Mouse (Mus musculus): ENCODE measurements at regions not wholly inside any gene's neighbourhood (a gene's known extent, or its start where the extent isn't known, plus 50 kb on each side); places are given as distances from the start of the nearest gene placed in this dataset.

DNA sequence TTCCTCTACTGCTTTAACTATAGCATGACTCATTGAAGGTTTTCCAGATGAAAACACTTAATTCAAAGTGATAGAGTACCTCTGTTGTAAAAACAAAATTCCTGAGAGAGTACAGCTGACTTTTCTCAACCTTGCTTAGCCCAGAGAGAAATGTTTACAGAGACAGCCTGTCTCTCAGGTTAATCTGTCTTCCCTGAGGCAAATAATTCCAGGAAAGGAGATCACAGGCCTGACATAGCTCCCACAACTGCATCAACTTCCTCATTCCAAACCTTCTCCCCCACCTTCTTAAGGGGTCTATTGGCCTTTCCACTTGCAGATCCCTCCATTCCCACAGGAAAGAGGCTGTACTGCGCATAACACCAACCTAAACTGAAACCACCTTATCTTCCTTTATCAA, 586.1 kb upstream of the Impad1 start:
- H3K4me1 ChIP-seq (replicated peaks), result no peaks in the 10 kb centered on the region
- H3K36me3 ChIP-seq, result no peaks in the 10 kb centered on the region
- H3K4me3 ChIP-seq, result no peak overlapping the region
- H3K4me2 ChIP-seq, result no peak overlapping the region
- no peaks in the 10 kb centered on the region for H3K9me3 ChIP-seq (replicated peaks)
- H3K27ac ChIP-seq (ENCODE audit: poor library complexity, severe bottlenecking), result no peak overlapping the region
- ATAC-seq (ENCODE audit: insufficient number of reproducible peaks, low FRiP score), result no peak
- no peak overlapping the region for H3K9ac ChIP-seq
- no peaks in the 10 kb centered on the region for H3K27me3 ChIP-seq (replicated peaks)
- whole genome bisulfite sequencing, result 57% methylated on average over 1 of the region's 1 CpGs

DNA sequence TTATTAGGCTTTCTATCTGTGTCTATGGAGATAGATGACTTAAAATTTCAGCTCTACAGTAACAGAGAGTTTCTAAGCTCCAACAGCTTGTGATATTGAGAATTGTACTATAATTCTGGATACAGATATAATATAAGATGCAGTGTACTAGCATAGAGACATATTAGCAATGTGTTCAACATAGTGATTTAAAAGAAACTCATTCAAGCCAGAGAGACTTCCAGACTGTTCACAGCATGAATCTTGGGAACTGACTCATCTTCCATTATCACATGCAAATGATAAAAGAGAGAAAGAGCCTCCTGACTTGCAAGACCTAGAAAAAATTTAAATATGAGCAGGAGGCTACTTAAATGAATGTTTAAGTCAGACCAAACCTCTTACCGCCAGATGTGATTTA, 565.1 kb upstream of the Impad1 start:
- no peak overlapping the region for H3K4me3 ChIP-seq
- H3K36me3 ChIP-seq, result no peaks in the 10 kb centered on the region
- H3K4me1 ChIP-seq (replicated peaks), result no peaks in the 10 kb centered on the region
- 85% methylated on average over 1 of the region's 1 CpGs for WGBS
- no peak overlapping the region for H3K27ac ChIP-seq (ENCODE audit: poor library complexity, severe bottlenecking)
- no peak overlapping the region for H3K4me2 ChIP-seq
- H3K9ac ChIP-seq, result no peak overlapping the region
- no peaks in the 10 kb centered on the region for H3K9me3 ChIP-seq (replicated peaks)
- no peak for ATAC-seq (ENCODE audit: insufficient number of reproducible peaks, low FRiP score)
- H3K27me3 ChIP-seq (replicated peaks), result no peaks in the 10 kb centered on the region

DNA sequence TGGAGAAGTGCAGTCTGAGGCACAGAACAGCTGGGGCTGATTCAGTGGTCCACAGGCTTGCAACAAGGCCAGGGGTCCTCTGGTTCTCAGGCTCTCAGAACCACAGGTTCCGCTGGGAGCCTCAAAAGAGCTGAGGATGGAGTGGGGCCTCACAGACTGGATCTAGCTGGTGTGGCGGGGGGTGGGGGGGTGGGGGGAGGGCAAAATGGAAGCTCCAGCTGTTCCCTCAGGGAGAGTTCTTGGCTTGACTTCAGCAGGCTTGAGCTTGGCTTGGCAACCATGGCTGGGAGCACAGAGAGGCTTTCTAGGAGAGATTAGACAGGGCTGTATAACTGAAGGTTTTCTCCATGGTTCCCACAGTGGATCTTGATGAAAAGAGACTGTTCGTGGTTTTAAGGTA, 553.1 kb upstream of the Impad1 start:
- Histone ChIP-seq H3K27me3 (replicated peaks) (no peaks in the 10 kb centered on the region), H3K4me1 (replicated peaks) (no peaks in the 10 kb centered on the region), H3K36me3 (no peaks in the 10 kb centered on the region), H3K9me3 (replicated peaks) (peaks cover 4% of the 10 kb centered on the region; the same call in 1 of the 2 replicates), H3K27ac (ENCODE audit: poor library complexity, severe bottlenecking) (no peak overlapping the region), H3K9ac (no peak overlapping the region), H3K4me2 (no peak overlapping the region), H3K4me3 (no peak overlapping the region)
- 81% methylated on average over 3 of the region's 3 CpGs for WGBS
- no peak for ATAC-seq (ENCODE audit: insufficient number of reproducible peaks, low FRiP score)

DNA sequence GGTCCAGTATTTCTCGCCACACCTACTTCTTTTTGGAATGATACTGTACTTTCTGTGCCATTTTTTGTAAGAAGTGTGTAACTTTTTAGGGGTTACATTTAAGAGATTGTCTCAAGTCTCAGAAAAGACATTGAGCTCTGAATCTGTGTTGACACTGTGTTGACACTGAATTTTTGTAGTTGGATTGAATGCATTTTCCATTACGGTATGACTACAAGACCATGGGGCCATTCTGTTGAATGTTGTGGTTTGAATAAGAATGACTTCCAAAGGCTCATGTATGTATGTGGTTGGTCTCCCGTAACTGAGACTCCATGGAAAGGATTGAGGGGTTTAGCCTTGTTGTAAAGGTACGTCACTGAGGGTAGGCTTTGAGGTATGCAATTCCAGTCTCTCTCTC, 551.6 kb upstream of the Impad1 start:
- Histone ChIP-seq H3K4me1 (replicated peaks) (no peaks in the 10 kb centered on the region), H3K9ac (no peak overlapping the region), H3K4me3 (no peak overlapping the region), H3K27me3 (replicated peaks) (no peaks in the 10 kb centered on the region), H3K4me2 (no peak overlapping the region), H3K36me3 (no peaks in the 10 kb centered on the region), H3K27ac (ENCODE audit: poor library complexity, severe bottlenecking) (no peak overlapping the region), H3K9me3 (replicated peaks) (peaks cover 4% of the 10 kb centered on the region; the same call in 1 of the 2 replicates)
- ATAC-seq (ENCODE audit: insufficient number of reproducible peaks, low FRiP score), result no peak
- WGBS, result 82% methylated on average over 4 of the region's 4 CpGs

DNA sequence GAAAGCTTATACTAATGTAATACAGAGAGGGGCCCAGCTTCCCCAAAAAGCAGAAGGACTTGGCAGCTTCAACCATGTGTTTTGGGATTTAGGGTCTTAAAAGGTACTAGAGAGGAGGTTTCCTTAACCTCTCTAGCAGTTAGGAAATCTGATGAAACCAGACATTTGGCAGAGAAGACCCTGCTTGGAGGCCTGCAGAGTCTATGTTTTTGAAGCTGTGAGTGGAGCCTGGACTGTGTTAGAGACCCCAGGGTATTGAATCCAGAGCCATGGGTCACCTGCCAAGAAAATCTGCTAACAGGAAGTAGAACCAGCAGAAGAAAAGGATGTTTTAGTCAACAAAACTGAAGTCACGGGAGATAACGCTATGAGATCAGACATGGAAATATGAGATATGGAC, 551.2 kb upstream of the Impad1 start:
- Histone ChIP-seq H3K9me3 (replicated peaks) (peaks cover 4% of the 10 kb centered on the region; the same call in 1 of the 2 replicates), H3K36me3 (no peaks in the 10 kb centered on the region), H3K4me2 (no peak overlapping the region), H3K27me3 (replicated peaks) (no peaks in the 10 kb centered on the region), H3K9ac (no peak overlapping the region), H3K27ac (ENCODE audit: poor library complexity, severe bottlenecking) (no peak overlapping the region), H3K4me1 (replicated peaks) (no peaks in the 10 kb centered on the region), H3K4me3 (no peak overlapping the region)
- no peak for ATAC-seq (ENCODE audit: insufficient number of reproducible peaks, low FRiP score)
- 73% methylated on average over 2 of the region's 2 CpGs for WGBS

DNA sequence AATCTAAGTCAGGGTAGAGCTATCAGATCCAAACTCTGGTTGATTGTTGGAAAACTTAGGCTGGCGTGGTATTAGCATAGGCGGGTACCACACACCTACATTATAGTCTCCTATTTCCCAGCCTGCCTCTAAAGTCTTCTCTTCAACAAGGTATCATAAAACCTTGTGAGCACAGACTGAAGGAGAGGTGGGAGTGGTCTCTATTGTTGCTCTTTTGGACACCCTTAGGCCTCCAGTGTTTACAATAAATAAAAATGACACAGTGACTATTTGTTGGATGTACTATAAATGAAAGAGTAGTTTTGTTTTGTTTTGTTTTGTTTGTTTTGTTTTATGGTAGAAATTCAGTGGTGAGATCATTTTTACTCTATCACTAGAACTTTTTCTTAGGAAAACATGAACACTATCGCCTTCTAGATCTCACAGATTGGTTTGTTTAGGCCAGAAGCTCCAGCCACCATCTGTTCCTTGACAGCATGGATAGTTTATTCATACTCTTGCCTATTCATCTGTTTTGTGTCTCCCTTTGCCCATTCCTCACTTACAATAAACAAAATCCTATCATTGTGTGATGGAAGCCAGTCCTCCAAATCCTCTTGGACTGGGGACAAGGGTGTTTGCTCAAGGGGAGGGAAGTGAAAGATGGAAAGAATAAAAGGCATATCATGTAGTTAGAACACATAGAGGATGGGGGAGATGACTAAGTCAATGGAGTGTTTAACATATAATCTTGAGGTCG, 544.2 kb upstream of the Impad1 start:
- Histone ChIP-seq H3K27me3 (replicated peaks) (peaks cover 13% of the 10 kb centered on the region; the same call in 1 of the 2 replicates), H3K36me3 (no peaks in the 10 kb centered on the region), H3K4me2 (no peak overlapping the region), H3K27ac (ENCODE audit: poor library complexity, severe bottlenecking) (no peak overlapping the region), H3K9me3 (replicated peaks) (no peaks in the 10 kb centered on the region), H3K9ac (no peak overlapping the region), H3K4me3 (no peak overlapping the region), H3K4me1 (replicated peaks) (no peaks in the 10 kb centered on the region)
- ATAC-seq (ENCODE audit: insufficient number of reproducible peaks, low FRiP score), result no peak
- 77% methylated on average over 4 of the region's 4 CpGs for WGBS

DNA sequence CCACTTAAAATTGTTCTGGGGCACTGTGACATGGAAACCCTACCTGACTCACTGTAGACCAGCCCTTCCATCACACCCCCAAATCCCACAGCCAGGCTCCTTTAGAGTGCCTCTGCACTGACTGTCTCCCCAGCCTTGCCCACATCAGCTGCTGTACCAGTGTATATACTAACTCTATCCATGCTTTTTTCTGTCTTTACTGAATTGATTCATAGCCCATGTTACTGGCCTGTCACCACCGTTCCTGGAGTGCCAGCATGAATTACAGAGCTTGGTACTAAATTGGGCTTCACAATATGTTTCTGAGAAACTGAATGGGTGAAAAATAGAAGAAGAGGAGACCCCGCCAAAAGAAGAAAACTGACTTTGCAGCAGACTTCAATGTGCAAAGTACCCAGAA, 541.9 kb upstream of the Impad1 start:
- Histone ChIP-seq H3K4me3 (no peak overlapping the region), H3K9me3 (replicated peaks) (no peaks in the 10 kb centered on the region), H3K36me3 (no peaks in the 10 kb centered on the region), H3K9ac (no peak overlapping the region), H3K27me3 (replicated peaks) (peaks cover 29% of the 10 kb centered on the region), H3K4me2 (no peak overlapping the region), H3K27ac (ENCODE audit: poor library complexity, severe bottlenecking) (no peak overlapping the region), H3K4me1 (replicated peaks) (no peaks in the 10 kb centered on the region)
- WGBS, result 81% methylated on average over 2 of the region's 2 CpGs
- no peak for ATAC-seq (ENCODE audit: insufficient number of reproducible peaks, low FRiP score)

DNA sequence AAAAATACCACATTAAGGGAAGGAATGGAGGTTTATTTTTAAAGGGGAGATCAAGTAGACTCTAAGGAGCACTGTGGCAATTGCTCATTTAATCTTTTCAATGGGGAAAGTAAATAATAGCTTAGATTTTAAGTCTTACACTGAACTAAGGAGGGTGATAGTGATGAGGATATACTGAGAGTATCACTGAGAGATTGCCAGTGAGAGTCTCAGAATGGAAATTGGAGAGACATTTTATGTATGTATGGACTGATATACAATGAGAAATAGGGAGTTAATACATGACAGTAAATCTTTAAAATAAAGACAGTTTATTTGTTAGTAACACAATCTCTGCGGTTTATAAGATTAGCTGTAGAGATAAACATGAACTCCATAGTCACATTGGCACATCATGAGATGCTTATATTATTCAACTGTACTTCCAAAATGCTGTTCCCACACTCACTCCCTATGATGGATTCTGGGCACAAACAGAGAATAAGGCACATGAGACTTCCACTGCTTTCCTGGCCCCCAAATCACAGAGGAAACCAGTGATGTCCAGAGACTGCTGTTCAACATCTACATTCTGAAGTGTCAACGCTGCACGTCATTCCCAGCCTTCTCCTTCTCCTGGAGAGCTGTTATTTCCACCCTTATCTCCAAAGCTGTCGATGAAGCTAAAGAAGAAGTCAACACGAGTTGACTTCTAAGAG, 535.5 kb upstream of the Impad1 start:
- H3K4me2 ChIP-seq, result no peak overlapping the region
- peaks cover 31% of the 10 kb centered on the region for H3K27me3 ChIP-seq (replicated peaks)
- H3K27ac ChIP-seq (ENCODE audit: poor library complexity, severe bottlenecking), result no peak overlapping the region
- WGBS, result 14% methylated on average over 5 of the region's 5 CpGs
- no peak overlapping the region for H3K4me3 ChIP-seq
- H3K4me1 ChIP-seq (replicated peaks), result peaks cover 12% of the 10 kb centered on the region
- no peaks in the 10 kb centered on the region for H3K36me3 ChIP-seq
- H3K9ac ChIP-seq, result no peak overlapping the region
- no peaks in the 10 kb centered on the region for H3K9me3 ChIP-seq (replicated peaks)
- 0 out of 2 replicates have a peak, but pooled peaks have one; percentile 53 for ATAC-seq (ENCODE audit: insufficient number of reproducible peaks, low FRiP score)

DNA sequence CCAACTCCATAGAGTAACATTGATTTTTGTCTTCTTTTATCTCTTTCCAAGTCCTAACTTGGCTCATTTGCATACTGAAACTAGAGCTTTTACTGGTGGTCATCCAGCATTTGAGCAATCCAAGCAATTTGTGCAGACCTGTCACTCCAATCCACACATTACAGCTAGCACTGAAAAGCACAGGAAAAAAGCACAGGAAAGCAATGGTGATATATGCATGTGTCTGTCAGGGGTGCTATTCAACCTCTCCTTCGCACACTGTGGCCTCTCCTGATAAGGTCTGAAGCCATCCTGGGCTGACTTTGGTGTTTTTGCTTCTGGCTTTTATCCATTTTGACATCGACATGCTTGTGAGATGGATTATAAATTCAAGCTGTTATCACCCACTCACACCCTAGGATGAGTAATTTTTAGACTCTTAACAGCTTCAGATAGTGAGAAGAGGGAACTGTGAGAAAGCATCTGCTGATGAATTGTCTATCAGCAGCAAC, 534.1 kb upstream of the Impad1 start:
- 0 out of 2 replicates have a peak overlapping the region, but pooled peaks have one; percentile 8 for H3K4me2 ChIP-seq
- no peak overlapping the region for H3K27ac ChIP-seq (ENCODE audit: poor library complexity, severe bottlenecking)
- peaks cover 21% of the 10 kb centered on the region for H3K27me3 ChIP-seq (replicated peaks)
- WGBS, result 4% methylated on average over 2 of the region's 2 CpGs
- H3K4me3 ChIP-seq, result no peak overlapping the region
- no peaks in the 10 kb centered on the region for H3K36me3 ChIP-seq
- H3K9ac ChIP-seq, result no peak overlapping the region
- peak; percentile 72; the same call in 1 of the 2 replicates for ATAC-seq (ENCODE audit: insufficient number of reproducible peaks, low FRiP score)
- no peaks in the 10 kb centered on the region for H3K9me3 ChIP-seq (replicated peaks)
- H3K4me1 ChIP-seq (replicated peaks), result peaks cover 12% of the 10 kb centered on the region

DNA sequence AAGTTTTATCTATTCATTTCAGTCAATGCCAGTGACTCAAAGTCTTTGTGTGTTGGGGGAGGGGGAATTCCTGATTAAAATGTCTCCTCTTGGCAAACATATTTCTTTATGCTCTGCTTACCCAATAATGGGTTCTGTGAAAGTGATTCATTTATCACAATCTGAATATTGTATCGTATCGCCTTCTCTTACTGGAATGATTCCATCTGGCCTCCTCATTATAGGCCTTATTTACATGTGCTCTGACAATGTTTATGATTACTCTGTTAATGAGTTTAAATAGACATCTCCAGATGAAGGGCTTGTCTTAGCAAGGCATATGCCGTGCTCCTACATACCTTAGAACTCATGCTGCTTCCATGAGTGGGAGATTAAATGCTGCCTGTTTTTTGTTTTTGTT, 508.3 kb upstream of the Impad1 start:
- no peak overlapping the region for H3K4me3 ChIP-seq
- H3K4me2 ChIP-seq, result no peak overlapping the region
- 81% methylated on average over 3 of the region's 3 CpGs for WGBS
- ATAC-seq (ENCODE audit: insufficient number of reproducible peaks, low FRiP score), result no peak
- H3K36me3 ChIP-seq, result no peaks in the 10 kb centered on the region
- H3K27me3 ChIP-seq (replicated peaks), result no peaks in the 10 kb centered on the region
- no peaks in the 10 kb centered on the region for H3K9me3 ChIP-seq (replicated peaks)
- H3K4me1 ChIP-seq (replicated peaks), result no peaks in the 10 kb centered on the region
- H3K27ac ChIP-seq (ENCODE audit: poor library complexity, severe bottlenecking), result no peak overlapping the region
- no peak overlapping the region for H3K9ac ChIP-seq

DNA sequence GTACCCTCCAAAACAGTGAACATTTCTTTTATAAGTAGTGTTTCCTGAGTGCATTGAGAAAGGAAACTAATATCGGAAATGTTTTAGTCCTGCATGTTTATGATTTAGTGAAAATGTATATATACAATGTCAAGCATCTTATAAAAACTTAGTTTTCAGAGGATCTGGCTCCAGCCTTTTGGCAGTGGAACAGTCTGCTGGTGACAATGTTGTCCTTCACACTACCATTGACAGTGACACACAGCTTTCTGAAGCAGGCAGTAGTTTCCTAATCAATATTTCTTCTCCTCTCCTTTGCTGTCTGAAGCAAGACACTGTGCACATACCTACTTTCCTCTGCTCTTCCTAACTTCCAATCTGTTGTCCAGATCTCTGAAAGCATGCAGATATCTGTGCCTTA, 507.9 kb upstream of the Impad1 start:
- WGBS, result 89% methylated on average over 1 of the region's 1 CpGs
- Histone ChIP-seq H3K4me1 (replicated peaks) (no peaks in the 10 kb centered on the region), H3K27me3 (replicated peaks) (no peaks in the 10 kb centered on the region), H3K9ac (no peak overlapping the region), H3K36me3 (no peaks in the 10 kb centered on the region), H3K27ac (ENCODE audit: poor library complexity, severe bottlenecking) (no peak overlapping the region), H3K4me2 (no peak overlapping the region), H3K9me3 (replicated peaks) (no peaks in the 10 kb centered on the region), H3K4me3 (no peak overlapping the region)
- ATAC-seq (ENCODE audit: insufficient number of reproducible peaks, low FRiP score), result no peak

All from heart, embryonic 12.5 days (tissue).